Mouse (Mus musculus): ENCODE measurements around the gene Fam160a2.

- no peak for TF ChIP-seq GATA1 (IDR thresholded peaks at IDR 0.05; ENCODE audit: low read length)
- no peak for TF ChIP-seq TAL1 (IDR thresholded peaks at IDR 0.05; ENCODE audit: low read length)
Observed at GRCm38 (mm10) chr7:105414385-105414784, 14.5 kb upstream of the Fam160a2 start.
